Mouse (Mus musculus) cerebellum, adult 9-11 months (tissue): Measurements from ENCODE around the gene Degs1.
"Not testable (repeated sequence)": the region's sequence is repeated elsewhere in the genome, so short reads cannot be mapped to it uniquely, and the experiment has no call there.

ENCODE experiments used
- DNase-seq: peaks from one replicate; pipeline ENCODE4 v3.0.0; 2022

Gene Degs1

GRCm38 (mm10) chr1:182282091-182283075 is at the start of gene Degs1:
Gene Degs1 (minus strand): TSS chr1:182282804.
- DNase-seq: peak; percentile 92

- no peak for DNase-seq
Observed at GRCm38 (mm10) chr1:182325919-182326318, 43.3 kb upstream of the Degs1 start.

- no peak for DNase-seq
Observed at GRCm38 (mm10) chr1:182324552-182324951, 41.9 kb upstream of the Degs1 start.

GRCm38 (mm10) chr1:182323139-182323538 is 40.5 kb upstream of the Degs1 start:
- no peak for DNase-seq

GRCm38 (mm10) chr1:182314201-182314600 is 31.6 kb upstream of the Degs1 start:
- no peak for DNase-seq

- DNase-seq: no peak
Observed at GRCm38 (mm10) chr1:182313181-182313580, 30.6 kb upstream of the Degs1 start.

GRCm38 (mm10) chr1:182311376-182311775 is 28.8 kb upstream of the Degs1 start:
- no peak for DNase-seq

- no peak for DNase-seq
Observed at GRCm38 (mm10) chr1:182310316-182310715, 27.7 kb upstream of the Degs1 start.

- no peak for DNase-seq
Observed at GRCm38 (mm10) chr1:182309403-182309802, 26.8 kb upstream of the Degs1 start.

GRCm38 (mm10) chr1:182302916-182303315 is 20.3 kb upstream of the Degs1 start:
- no peak for DNase-seq

- no peak for DNase-seq
Observed at GRCm38 (mm10) chr1:182302176-182302870, 19.7 kb upstream of the Degs1 start.

- DNase-seq: no peak
Observed at GRCm38 (mm10) chr1:182297821-182298220, 15.2 kb upstream of the Degs1 start.

- DNase-seq: no peak
Observed at GRCm38 (mm10) chr1:182297246-182297645, 14.6 kb upstream of the Degs1 start.

GRCm38 (mm10) chr1:182296816-182297215 is 14.2 kb upstream of the Degs1 start:
- no peak for DNase-seq

- DNase-seq: no peak
Observed at GRCm38 (mm10) chr1:182296141-182296540, 13.5 kb upstream of the Degs1 start.

- DNase-seq: no peak
Observed at GRCm38 (mm10) chr1:182292291-182292690, 9.7 kb upstream of the Degs1 start.

- DNase-seq: not testable (repeated sequence)
Observed at GRCm38 (mm10) chr1:182290741-182291140, 8.1 kb upstream of the Degs1 start.

- DNase-seq: no peak
Observed at GRCm38 (mm10) chr1:182289781-182290180, 7.2 kb upstream of the Degs1 start.

GRCm38 (mm10) chr1:182288601-182289000 is 6.0 kb upstream of the Degs1 start:
- DNase-seq: no peak

- DNase-seq: peak; percentile 22
Observed at GRCm38 (mm10) chr1:182287781-182288180, 5.2 kb upstream of the Degs1 start.

- no peak for DNase-seq
Observed at GRCm38 (mm10) chr1:182284795-182285194, 2.2 kb upstream of the Degs1 start.

- peak; percentile 23 for DNase-seq
Observed at GRCm38 (mm10) chr1:182283231-182283630, 627 bp upstream of the Degs1 start.

GRCm38 (mm10) chr1:182281251-182281711 is 1.3 kb downstream of the Degs1 start:
- peak; percentile 15 for DNase-seq

GRCm38 (mm10) chr1:182280577-182280976 is 2.0 kb downstream of the Degs1 start:
- DNase-seq: no peak
